Mouse (Mus musculus): ENCODE measurements around the gene Auh.
A peak's percentile ranks its signal among the peaks of the same experiment; 100 is the strongest.

Gene Auh

DNA sequence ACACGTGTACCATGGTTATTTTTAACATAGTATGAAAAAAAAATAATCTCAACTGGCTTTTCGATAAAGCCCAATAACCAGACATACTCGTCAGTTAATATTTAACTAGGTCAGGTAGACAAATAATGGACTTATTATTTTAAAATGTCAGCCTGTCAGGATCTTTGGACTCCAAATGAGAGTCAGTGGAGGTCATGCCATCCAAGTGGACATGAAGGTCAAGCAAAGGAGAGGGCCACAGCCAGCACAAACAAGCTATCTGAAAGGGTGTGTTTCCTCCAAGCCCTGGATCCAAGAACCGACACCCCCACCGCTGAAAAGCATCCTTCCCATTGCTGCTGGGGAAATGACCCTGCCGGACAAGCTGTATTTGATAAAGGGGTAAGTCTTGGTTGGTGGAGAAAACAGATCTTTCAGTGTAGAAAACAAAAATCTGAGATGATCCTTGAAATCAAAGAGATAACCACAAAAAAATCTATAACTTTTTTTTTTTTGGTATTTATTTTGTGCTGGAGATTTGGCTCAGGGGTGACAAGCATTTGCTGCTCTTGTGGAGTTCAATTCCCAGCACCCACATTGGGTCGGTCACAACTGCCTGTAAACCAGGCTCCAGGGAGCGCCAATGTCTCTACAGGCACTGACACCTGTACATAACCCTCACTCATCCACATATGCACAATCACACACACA, 96.9 kb downstream of the Auh start:
- DNase-seq, result no peak

DNA sequence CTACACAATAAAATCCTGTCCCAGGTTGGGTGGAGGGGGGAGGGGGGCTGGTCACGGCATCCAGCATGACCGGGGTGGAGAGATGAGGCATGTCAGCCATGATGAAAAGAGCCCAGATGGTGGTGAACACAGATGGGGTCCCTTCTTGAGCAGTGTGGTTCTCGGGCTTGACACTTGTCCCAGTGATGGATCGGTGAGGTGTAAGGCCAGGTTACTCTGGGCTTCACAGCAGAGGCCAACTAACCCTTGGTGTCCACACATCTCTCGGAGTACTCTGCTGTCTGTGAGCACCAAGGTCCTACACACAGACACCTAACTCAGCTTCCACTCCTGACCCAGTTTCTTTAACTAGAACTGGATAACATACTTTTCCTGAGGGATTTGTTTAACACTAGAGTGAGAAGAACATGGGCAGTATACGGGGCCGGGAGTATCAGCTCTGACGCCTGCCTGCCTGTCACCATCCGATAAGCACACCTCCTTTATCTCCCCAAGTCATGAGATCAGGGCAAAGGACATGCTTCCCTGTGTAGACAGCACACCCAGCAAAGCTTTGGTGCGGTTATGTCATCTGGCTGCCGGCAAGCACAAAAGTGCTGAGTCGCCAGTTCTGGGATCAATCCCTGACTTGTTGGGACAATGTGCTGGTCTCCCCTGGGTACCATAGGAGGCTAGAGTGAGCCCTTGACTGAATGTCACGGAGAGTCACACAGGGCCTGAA, 98.3 kb downstream of the Auh start:
- no peak for DNase-seq

DNA sequence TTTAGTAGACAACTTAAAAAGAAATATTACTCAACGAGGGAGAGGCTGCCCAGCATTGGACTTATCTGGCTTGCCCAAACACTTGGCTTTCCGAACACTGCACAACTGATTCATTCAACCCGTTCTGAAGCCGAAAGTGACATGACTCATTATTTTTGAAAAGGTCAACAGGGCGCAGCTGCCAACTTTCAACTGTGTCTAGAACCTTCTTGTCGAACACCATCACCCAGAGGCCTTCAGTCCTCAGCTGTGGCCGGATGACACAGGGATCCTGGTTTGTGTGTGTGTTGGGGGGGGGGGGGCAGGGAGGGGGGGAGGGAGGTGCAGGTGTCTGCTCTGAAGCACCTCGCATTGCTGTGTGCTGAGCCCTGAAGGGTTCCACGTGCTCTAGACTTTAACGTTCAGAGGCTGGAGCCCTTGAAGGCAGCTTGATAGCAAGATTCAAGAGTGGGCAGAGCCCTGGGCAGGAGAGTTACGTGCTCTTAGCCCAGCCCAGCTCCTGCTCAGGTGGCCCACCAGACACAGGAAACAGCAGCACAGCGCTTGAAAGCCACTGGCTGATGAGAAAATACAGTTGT, 100.4 kb downstream of the Auh start:
- DNase-seq, result peak; percentile 84

DNA sequence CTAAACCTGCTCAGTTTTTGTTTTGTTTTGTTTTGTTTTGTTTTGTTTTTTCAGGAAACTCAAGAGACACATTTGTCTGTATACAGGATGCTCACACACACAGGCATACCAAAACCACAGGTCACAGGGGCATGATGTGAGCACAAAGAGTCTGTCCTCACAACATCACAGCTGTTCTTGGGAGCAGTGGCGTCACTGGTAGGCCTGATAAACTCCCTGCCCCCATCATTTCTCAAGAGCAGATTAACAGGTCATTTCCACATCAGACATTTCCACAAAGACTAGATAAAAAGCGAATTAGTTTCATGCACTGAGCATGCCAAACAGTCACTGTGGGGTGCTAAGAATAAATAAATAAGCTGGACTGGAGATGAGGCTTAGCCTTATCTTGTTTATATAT, 101.3 kb downstream of the Auh start:
- peak; percentile 22 for DNase-seq

DNA sequence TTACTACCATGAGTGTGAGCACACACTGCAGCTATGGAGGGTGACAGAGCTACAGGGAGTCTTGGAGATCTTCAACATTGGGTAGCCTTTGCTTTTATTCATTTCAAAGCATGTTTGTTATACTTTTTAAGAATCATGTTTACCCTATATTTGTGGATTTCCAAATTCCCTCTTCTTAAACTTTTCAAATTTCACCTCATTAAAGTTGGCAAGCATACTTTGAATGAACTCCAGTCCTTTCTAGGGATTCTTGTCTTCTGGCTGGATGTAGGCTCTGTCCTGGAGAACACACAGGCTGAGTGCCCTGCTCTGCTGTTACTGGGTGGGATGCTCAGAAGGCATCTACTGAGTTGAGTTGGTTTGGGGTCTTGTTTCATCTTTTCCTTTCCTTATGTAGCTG, 102.8 kb downstream of the Auh start:
- DNase-seq, result no peak

DNA sequence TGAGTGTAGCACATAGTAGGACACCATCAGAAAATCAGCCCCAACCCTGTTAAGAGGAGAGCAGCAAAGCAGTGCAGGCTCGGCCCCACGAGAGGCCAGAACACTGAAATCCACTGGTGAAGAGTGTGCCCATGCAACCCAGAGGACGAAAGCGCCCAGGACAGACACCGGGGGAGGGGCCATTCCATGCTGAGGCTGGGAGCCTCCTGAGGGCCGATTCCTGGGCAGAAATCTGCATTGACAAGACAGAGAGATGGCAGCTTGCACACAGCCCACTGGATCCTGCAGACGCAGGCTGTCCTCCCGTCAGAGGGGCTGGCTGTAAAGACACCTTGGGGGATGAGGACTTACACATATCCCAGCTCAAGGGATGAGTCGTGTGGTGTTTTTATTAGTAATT, 104.7 kb downstream of the Auh start:
- no peak for DNase-seq

DNA sequence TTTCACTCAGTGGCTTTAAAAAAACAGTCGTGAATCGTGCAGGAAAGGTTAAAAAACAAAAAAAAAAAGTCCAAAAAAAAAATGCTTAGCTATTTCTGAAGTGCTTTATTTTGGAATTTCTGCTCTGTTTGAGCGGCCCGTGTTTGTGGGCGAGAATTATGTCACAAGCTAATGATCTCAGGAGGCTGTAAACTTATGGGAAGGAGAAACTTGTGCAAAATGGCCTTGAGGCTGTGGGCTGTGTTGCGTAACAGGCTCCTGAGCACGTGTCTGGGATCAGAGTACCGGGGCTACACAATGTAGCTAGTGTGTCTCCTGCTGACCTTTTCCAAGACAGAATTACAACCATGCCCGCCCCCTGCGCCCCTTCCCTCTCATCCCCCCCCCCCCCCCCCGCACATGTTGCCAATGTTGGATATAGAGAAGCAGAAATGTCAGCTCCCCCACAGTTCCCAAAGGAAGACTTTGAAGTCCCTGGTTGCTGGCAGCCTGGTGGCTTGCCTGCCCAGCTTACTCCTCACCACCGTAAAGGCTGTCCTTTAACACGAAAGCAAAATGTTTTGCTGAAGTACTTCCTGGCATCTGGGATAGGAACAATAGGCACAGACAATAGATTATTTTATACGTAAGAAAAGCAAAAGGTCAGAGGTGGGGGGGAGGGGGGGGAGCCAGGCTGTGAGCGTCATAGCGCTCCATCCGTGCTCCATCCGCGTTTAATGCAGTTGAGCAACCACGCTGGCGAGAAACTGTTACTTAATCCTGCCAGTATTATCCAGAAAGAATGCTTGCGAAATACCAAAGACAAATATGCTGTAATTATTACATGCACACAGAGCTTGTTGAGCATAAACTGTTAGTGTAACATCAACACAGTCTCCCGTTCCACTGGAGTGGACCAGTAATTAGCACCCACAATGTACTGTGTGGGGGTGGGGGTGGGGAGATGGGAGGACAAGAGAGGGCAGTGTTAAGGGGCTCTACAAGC, 107.0 kb downstream of the Auh start:
- peak; percentile 89 for DNase-seq

DNA sequence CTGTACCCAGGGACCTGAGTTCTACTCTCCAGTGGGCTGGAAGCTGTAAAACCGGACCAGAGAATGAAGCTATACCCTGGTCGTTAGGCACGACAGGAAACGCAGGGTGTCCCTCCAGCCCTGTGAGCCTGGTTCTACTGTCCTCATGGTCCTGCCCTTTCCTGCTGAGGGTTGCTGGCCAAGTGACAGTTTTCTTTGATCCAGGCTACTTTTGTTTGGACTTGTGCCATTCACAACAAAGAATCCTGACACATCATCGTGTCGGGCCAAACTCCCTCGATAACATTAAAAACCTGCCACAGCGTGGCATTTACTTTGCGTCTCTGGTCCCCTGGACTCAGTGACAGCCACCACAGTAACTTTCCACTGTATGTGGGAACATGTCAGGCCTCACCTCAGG, 107.9 kb downstream of the Auh start:
- peak; percentile 73 for DNase-seq

DNA sequence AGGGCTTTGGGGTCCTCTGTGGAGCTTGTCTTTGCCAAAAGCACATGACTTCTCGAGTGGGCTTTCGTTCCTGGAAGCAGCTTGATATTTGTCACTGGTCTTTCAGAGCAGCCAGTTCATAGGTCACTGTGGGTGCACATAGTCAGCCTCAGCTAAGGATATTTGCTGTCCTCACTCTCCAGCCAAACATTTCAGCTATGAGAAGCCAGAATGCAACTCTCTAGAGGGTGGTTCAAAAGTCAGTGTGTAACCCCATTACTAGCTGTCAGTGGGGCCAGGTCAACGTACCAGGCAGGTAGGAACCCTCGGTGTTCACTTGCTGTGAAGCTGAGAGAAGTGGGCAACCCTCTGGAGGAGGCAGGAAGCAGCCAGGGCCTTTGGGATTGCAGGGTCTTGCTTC, 109.6 kb downstream of the Auh start:
- DNase-seq, result no peak

DNA sequence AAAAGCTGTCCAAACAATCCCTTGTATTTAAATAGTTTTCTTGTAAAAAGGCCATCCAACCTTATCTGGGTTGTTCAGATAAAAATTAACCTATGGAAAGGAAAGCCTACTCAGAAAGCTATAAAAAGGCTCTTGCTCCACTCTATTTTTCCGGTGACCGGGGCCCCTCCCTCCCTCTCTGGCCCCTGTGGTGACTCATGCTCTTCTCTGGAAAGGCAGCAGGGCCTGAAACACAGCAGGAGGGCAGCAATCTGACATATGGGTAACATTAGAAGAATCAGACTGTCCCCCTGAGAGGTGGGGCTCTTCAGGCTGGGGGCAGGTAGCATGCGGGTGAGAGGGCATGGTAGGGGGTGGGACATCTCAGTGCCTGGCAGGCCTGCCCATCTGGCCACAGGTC, 110.7 kb downstream of the Auh start:
- peak; percentile 76 for DNase-seq

DNA sequence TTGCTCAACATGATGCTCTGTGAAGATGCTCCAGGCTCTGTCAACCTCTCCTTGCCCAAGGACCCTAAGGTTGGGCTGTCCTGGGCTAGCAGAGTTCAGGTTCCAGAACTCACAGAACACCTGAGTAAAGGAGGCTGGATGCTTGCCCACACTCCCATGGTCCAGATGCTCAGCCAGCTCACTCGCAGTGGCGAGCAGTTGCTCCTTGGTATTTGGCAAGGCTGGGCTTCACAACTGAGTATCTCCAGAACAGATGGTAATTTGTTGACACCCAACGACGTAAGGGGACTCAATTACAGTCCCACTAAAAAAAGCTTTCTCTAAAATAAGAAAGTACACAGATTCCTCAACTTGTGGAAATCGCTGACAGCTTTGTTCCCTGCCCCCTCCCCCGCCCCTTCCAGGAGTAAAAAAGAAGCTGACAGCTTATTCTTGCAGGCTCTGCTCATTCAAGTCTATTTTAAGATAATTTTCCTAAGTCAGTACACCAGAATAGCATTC, 111.4 kb downstream of the Auh start:
- peak; percentile 30 for DNase-seq

DNA sequence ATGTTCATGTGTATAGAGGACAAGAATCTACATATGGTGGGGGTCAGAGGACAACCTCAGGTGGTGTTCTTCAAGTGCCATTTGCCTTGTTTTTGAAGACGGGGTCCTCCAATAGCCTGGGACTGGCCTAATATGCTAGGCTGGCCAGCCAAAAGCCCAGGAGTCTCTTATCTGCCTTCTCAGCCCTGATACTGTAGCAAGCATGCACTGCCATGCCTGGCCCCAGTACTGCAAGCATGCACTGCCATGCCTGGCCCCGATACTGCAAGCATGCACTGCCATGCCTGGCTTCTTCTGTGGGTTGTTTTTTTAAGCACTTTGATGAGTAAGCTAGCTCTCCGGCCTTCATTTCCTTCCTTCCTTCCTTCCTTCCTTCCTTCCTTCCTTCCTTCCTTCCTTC, 115.7 kb downstream of the Auh start:
- DNase-seq, result no peak

DNA sequence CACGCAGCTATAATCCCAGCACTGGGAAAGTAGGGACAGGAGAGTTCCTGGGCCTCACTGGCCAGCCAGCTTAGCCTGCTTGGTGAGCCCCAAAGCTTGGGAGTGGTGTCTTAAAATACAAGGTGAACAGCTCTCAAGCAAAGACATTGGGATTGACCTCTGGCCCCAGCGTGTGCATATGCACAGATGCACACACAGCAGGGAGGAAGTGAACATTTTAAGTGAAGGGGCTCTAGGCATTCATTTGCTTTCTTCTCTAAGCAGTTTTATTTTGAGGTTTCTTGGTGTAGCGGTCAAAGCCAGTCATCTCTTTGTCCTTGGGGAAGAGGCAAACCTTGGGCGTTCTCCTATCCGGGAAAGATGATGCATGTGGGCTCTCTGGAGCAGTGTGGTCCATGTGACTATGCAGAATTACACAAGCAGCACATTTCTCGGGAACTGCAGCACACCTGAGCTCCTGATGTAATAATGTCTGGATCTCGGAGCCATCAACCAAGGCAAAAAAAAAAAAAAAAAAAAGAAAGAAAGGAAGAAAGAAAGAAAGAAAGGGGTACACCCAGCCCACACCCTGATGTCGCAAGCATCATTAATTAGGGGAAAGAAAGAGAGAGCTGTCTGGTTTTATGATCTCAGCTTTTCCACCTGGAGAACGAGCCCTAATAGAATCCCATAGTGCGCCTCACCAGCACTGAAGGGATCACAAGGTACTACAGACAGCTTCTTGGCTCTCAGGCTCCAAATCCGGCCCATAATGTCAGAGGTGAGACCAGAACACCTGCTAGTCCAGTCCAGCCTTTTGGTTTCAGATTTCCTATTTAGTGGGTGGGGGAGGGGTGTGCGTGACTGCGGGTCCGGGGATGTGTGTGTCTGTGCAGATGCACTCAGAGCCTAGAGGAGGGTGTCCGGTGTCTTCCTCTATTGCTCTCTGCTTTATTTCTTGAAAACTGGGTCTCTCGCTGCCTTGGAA, 116.6 kb downstream of the Auh start:
- no peak for DNase-seq

DNA sequence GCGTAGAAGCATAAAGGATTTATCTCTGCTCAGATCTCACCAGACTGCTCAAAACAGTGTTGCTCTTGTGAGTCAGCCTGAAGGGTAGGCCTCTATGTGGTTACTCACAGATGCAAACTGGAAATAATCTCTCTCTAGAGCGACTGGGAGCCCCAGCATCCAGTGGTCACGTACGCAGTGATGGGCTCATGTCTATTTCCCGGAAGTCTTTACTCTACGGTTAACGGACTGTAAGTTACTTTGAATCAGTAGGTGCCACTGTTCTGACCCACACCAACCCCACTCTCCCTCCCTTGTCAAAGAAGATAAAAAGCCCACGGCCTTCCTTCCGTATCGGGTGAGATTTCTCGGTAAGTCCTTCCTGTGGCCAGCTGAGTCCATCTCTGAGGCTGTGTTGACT, 121.8 kb downstream of the Auh start:
- no peak for DNase-seq

DNA sequence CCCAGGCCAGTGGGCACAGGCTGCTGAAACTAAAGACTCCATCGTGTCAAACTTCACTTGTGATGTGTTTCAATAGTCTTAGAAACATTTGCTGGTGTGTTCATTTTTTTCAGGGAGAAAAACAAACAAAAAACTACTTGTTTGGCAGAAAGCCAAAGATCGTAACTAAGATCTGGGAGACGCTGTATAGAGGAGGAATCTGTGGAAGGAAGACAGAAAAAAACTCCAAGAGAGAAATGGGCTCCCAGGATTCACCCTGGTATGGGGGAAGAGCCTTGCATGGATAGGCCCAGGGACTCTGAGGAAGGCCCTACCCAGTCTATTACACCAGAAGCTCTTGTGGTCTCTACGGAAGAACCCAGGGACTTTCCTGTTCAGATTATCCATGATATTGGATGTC, 123.5 kb downstream of the Auh start:
- no peak for DNase-seq

DNA sequence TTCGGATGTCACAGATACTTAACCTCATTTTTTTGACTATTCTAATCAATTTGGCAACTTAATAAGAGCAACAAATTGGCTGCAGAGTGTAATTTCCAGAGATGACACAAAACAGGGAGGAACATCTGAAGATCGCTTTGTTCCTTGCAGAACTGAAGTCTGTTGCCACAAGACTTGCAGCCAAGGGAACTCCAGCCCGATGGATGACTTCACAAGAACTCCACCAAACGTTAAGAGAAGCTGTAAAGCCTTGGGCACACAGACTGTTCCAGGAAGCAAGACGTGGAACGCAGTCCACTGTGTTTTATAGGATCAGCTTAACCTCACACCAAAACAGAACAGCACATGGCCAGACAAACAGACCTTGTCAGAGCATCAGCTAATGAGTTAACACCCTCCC, 123.9 kb downstream of the Auh start:
- peak; percentile 18 for DNase-seq

DNA sequence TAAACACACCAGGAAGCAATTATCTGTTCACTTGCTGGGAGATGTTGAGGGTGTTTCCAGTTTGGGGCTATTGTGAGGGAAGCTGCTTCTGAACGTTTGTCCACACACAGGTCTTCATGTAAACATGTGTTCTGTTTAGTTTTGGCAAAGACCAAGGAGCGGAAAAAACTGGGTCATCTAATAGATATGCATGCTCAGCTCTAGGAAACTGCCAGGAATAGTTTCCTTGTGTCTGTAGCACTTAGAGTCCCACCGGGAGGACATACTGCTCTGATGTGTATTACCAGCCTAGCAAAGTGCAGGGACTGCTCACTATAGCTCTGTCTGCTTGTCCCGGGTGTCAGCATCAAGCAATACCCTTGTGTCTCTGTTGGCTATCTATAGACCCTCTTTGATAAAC, 127.0 kb downstream of the Auh start:
- peak; percentile 53 for DNase-seq

DNA sequence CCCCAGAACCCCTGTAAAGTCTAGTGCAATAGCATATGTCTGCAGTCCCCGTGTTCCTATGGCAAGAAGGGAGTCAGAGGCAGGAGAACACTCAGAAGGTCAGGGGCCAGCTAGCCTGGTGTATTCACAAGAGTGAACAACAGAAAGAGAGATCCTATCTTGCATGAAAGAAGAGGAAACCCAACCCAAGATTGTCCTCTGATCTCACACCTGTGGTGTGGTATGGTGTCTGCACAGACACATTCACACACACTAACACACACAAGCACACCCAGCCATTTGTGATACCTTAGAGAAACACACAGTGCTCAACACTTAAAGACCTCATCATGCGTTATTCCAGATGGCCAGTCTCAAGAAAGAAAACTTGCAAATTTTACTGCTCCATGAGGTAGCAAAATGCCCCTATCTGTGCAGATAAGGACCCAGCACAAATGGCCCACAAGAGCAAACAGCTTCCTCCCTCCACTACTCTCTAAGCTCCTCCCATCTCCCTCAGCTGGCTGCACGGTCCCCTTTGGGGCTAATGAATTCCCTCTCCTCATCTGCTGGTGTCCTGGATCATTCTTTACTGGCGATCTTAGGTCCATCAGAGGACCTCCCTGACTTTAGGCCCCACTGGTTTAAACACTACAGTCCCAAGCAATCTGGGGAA, 128.7 kb downstream of the Auh start:
- no peak for DNase-seq

DNA sequence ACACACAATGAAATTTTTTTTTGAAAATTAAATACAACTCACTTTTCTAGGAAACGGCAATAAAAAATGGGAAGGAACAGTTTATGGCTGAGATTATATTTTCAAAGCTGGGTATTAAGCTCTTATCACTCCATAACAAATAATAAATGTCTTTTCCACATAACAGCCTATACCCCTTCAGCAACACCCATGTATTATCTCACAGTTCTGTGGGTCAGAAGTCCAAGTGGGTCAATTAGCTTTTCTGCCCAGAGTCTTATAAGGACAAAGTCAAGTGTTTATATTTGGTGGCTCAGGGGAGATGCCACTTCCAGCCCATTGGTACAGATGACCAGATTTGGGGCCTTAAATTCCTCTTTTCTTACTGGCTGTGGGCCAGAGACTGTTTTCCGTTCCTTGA, 129.4 kb downstream of the Auh start:
- DNase-seq, result no peak

DNA sequence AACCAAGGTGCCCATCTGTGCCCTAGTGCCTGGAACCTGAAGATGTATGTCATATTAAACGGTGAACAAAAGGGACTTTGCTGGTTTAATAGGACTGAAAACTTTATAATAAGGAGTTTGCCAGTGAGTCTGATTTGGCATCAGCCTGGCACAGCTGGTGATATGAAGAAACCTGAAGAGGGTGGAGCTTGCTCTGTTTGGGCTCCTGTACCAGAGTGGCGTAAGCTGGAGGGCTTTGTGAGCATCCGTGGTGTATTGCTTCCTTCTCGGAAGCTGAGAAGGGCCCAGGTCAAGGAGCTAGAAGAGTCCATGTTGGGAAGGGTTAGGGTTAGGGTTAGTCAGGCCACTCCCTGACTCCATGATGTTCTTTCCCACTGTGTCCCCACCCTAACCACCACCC, 135.2 kb downstream of the Auh start:
- DNase-seq, result no peak

DNA sequence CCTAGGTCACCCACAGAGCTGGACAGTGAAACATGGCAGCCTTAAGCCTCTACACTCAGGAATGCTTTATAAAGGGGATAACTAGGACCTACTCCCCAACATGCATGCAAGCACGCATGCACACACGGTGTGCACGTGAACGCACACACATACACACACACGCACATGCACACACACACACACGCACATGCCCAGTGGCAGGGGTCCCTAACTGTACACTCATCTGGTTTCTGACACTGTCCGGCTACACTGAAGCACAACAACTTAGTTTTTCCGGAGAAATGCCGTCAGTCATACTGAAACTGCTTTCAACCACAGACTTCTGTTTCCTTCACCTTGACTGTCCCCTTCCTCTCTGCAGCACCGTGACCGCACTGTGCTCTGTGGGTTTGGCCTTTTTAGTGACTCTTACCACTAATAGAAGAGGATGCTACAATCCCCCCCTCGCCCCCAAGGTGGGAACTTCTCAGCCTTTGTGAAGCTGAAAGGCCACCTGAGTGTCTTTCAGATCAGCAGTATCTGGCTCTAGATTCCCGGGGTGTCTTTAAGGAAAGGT, 136.0 kb downstream of the Auh start:
- peak; percentile 56 for DNase-seq
